Mouse (Mus musculus): ENCODE data around the gene Mageb16. TPM values are rescaled to one million over a fixed set of nuclear protein-coding genes. Genes with fewer than 3 reads are reported as not detected.

The Mageb16 gene
- not detected in 2 replicates for total RNA-seq (2017)

- no peak for ATAC-seq (replicated peaks; ENCODE audit: low read depth, poor library complexity, severe bottlenecking)
These were observed at the start of gene Mageb16 for GRCm38 (mm10) chrX:79671411-79671810. Gene Mageb16, minus strand, starts transcription at chrX:79671435.

- ATAC-seq (replicated peaks; ENCODE audit: low read depth, poor library complexity, severe bottlenecking) = no peak
These were observed 20.1 kb downstream of the Mageb16 start for GRCm38 (mm10) chrX:79651091-79651490.

- ATAC-seq (replicated peaks; ENCODE audit: low read depth, poor library complexity, severe bottlenecking) = no peak
These were observed 35.8 kb downstream of the Mageb16 start for GRCm38 (mm10) chrX:79635396-79635795.

- ATAC-seq (replicated peaks; ENCODE audit: low read depth, poor library complexity, severe bottlenecking) = no peak
These were observed 64.8 kb downstream of the Mageb16 start for GRCm38 (mm10) chrX:79606462-79606861.

Other genes starting within 250 kb of the Mageb16 start
- gene Gm7173, start 154.2 kb downstream of the Mageb16 start, total RNA-seq (2017) = 0.29 and 2.6 TPM in 2 replicates

All from common myeloid progenitor, adult 5-6 weeks (primary cell).